Mouse (Mus musculus) midbrain, postnatal 0 days (tissue): ENCODE measurements around the gene Banf1. TPM values are rescaled to one million over a fixed set of nuclear protein-coding genes. Genes with fewer than 3 reads are reported as not detected.

Source experiments
- ATAC-seq: fragments of 200-750 bp; cut with Nextera tagmentation; 2 replicates; pipeline ENCODE4 v1.8.0; 2017; ENCODE audit warnings: moderate number of reproducible peaks, mild to moderate bottlenecking, moderate TSS enrichment, moderate library complexity; ENCODE audit not compliant: low FRiP score
- DNase-seq: peaks from one replicate; pipeline ENCODE4 v3.0.0-alpha.2; 2015; ENCODE audit warnings: low spot score
- H3K27ac ChIP-seq: fragments of 300-500 bp; sonication (generic); 2 replicates; pipeline ENCODE4 v1.5.1; 2014; ENCODE audit warnings: low read depth, mild to moderate bottlenecking, low read length, mixed read lengths
- H3K27me3 ChIP-seq: fragments of 300-500 bp; sonication (generic); 2 replicates; pipeline ENCODE4 v1.6.1; 2014; ENCODE audit warnings: low read length, control low read depth, mixed read lengths; ENCODE audit not compliant: insufficient read depth
- H3K36me3 ChIP-seq: fragments of 300-500 bp; sonication (generic); 2 replicates; pipeline ENCODE4 v1.6.1; 2014; ENCODE audit warnings: low read length, control low read depth, mixed read lengths; ENCODE audit not compliant: insufficient read depth
- H3K4me1 ChIP-seq: fragments of 300-500 bp; sonication (generic); 2 replicates; pipeline ENCODE4 v1.6.1; 2014; ENCODE audit warnings: mild to moderate bottlenecking, control low read depth, antibody characterized with exemption, low read length, mixed read lengths; ENCODE audit not compliant: insufficient read depth
- H3K4me2 ChIP-seq: fragments of 300-500 bp; sonication (generic); 2 replicates; pipeline ENCODE4 v1.6.1; 2014; ENCODE audit warnings: low read depth, mild to moderate bottlenecking, low read length, mixed read lengths; ENCODE audit not compliant: poor library complexity, severe bottlenecking
- H3K4me3 ChIP-seq: fragments of 300-500 bp; sonication (generic); 2 replicates; pipeline ENCODE4 v1.5.1; 2014; ENCODE audit warnings: low read depth, mild to moderate bottlenecking, low read length, moderate library complexity
- H3K9ac ChIP-seq: fragments of 300-500 bp; sonication (generic); replicated peaks from 2 replicates; pipeline ENCODE4 v1.6.1; 2014; ENCODE audit warnings: mild to moderate bottlenecking, low read length, moderate library complexity, mixed read lengths; ENCODE audit not compliant: poor library complexity, severe bottlenecking
- H3K9me3 ChIP-seq: fragments of 300-500 bp; sonication (generic); 2 replicates; pipeline ENCODE4 v1.6.1; 2016; ENCODE audit warnings: low read length, control low read depth
- CTCF ChIP-seq: IDR thresholded peaks from 2 replicates; pipeline ENCODE4 v1.5.1; 2016; ENCODE audit warnings: antibody characterized with exemption, mild to moderate bottlenecking
- WGBS: fragments of 180-500 bp; shearing (Covaris S2); extraction: QIAGEN DNeasy Blood & Tissue Kit; methylation state at CpG from one replicate; pipeline ENCODE4 v1.1.7; 2014; 5-methylcytosine and 5-hydroxymethylcytosine counted together
- polyA plus RNA-seq: library from polyadenylated mRNA; unstranded; fragments of >200 nt; fragmentation: Nextera tagmentation; extraction: Ambion mirVana; gene quantifications from 2 replicates; pipeline ENCODE4 v1.2.1, GENCODE M21; 2015
- total RNA-seq: library from RNA; depleted of rRNA; stranded (reverse); fragments of >200 nt; gene quantifications from 2 replicates; pipeline ENCODE4 v1.2.3, GENCODE M21; 2014

The Banf1 gene
- total and polyA plus RNA-seq, 2 experiments from 2014 or later: 79.6 to 313 TPM

GRCm38 (mm10) chr19:5388011-5388441 is 21.1 kb upstream of the Banf1 start:
- Histone ChIP-seq H3K36me3 (peaks cover 27% of the 10 kb centered on the region), H3K4me1 (peaks cover 18% of the 10 kb centered on the region), H3K27me3 (no peaks in the 10 kb centered on the region), H3K9ac (peak overlapping the region; percentile 96), H3K27ac (peak overlapping the region; percentile 94), H3K4me3 (peak overlapping the region; percentile 93), H3K4me2 (peak overlapping the region; percentile 79), H3K9me3 (no peaks in the 10 kb centered on the region)
- DNase-seq (peak; percentile 14), ATAC-seq (peak; percentile 47; the same call in 1 of the 2 replicates)
- WGBS: under 1% methylated on average over 38 of the region's 43 CpGs
- no peak for TF ChIP-seq CTCF

GRCm38 (mm10) chr19:5384715-5385114 is 17.7 kb upstream of the Banf1 start:
- no peak for DNase-seq
- H3K9me3 ChIP-seq: no peaks in the 10 kb centered on the region
- ATAC-seq: no peak
- H3K4me3 ChIP-seq: no peak overlapping the region
- peaks cover 14% of the 10 kb centered on the region for H3K4me1 ChIP-seq
- 87% methylated on average over 8 of the region's 8 CpGs for WGBS
- H3K27ac ChIP-seq: no peak overlapping the region
- no peak overlapping the region for H3K9ac ChIP-seq
- no peak for TF ChIP-seq CTCF
- H3K36me3 ChIP-seq: peaks cover 60% of the 10 kb centered on the region
- H3K27me3 ChIP-seq: no peaks in the 10 kb centered on the region
- no peak overlapping the region for H3K4me2 ChIP-seq

GRCm38 (mm10) chr19:5383326-5383725 is 16.4 kb upstream of the Banf1 start:
- no peak overlapping the region for H3K27ac ChIP-seq
- H3K4me1 ChIP-seq: peaks cover 8% of the 10 kb centered on the region
- no peak overlapping the region for H3K9ac ChIP-seq
- no peak for TF ChIP-seq CTCF
- DNase-seq (no peak), ATAC-seq (no peak)
- 96% methylated on average over 12 of the region's 12 CpGs for WGBS
- no peaks in the 10 kb centered on the region for H3K27me3 ChIP-seq
- no peak overlapping the region for H3K4me2 ChIP-seq
- no peaks in the 10 kb centered on the region for H3K9me3 ChIP-seq
- H3K4me3 ChIP-seq: no peak overlapping the region
- peaks cover 74% of the 10 kb centered on the region for H3K36me3 ChIP-seq

- Histone ChIP-seq H3K27me3 (no peaks in the 10 kb centered on the region), H3K4me1 (no peaks in the 10 kb centered on the region), H3K4me2 (no peak overlapping the region), H3K9me3 (no peaks in the 10 kb centered on the region), H3K36me3 (peaks cover 64% of the 10 kb centered on the region), H3K4me3 (no peak overlapping the region), H3K9ac (no peak overlapping the region), H3K27ac (no peak overlapping the region)
- DNase-seq (peak; percentile 28), ATAC-seq (no peak)
- WGBS: 97% methylated on average over 1 of the region's 1 CpGs
- TF ChIP-seq CTCF: no peak
These were observed 10.5 kb upstream of the Banf1 start for GRCm38 (mm10) chr19:5377446-5377845.

GRCm38 (mm10) chr19:5374748-5375147 is 7.8 kb upstream of the Banf1 start:
- H3K36me3 ChIP-seq: peaks cover 49% of the 10 kb centered on the region
- WGBS: 86% methylated on average over 4 of the region's 4 CpGs
- H3K27ac ChIP-seq: no peak overlapping the region
- DNase-seq (no peak), ATAC-seq (no peak)
- no peak overlapping the region for H3K4me2 ChIP-seq
- TF ChIP-seq CTCF: no peak
- no peaks in the 10 kb centered on the region for H3K9me3 ChIP-seq
- H3K9ac ChIP-seq: no peak overlapping the region
- H3K4me1 ChIP-seq: no peaks in the 10 kb centered on the region
- no peak overlapping the region for H3K4me3 ChIP-seq
- no peaks in the 10 kb centered on the region for H3K27me3 ChIP-seq

- Histone ChIP-seq H3K27me3 (no peaks in the 10 kb centered on the region), H3K27ac (no peak overlapping the region), H3K4me3 (no peak overlapping the region), H3K9ac (no peak overlapping the region), H3K36me3 (peaks cover 44% of the 10 kb centered on the region), H3K4me1 (no peaks in the 10 kb centered on the region), H3K9me3 (no peaks in the 10 kb centered on the region), H3K4me2 (no peak overlapping the region)
- DNase-seq: no peak
- WGBS: 83% methylated on average over 4 of the region's 4 CpGs
- no peak for ATAC-seq
- no peak for TF ChIP-seq CTCF
These were observed 7.2 kb upstream of the Banf1 start for GRCm38 (mm10) chr19:5374177-5374576.
